Mouse (Mus musculus) thymus, adult 18-20 months (tissue): ENCODE results near the gene Gm49318.
A peak's percentile ranks its signal among the peaks of the same experiment; 100 is the strongest.

Experiments
- DNase-seq, 2 experiments: peaks; one replicate each; pipeline ENCODE4 v3.0.0; 2022; ENCODE audit warnings: mixed read lengths in 2 of 2

The Gm49318 gene

GRCm38 (mm10) chr9:22069881-22070553, 1.0 kb downstream of the Gm49318 start:
- no peak for DNase-seq

- DNase-seq, result no peak
These were observed 3.9 kb downstream of the Gm49318 start for GRCm38 (mm10) chr9:22067195-22067594.

GRCm38 (mm10) chr9:22066433-22066832, 4.6 kb downstream of the Gm49318 start:
- DNase-seq, result peak in 1 of 2 experiments; percentile 32

GRCm38 (mm10) chr9:22065642-22066041, 5.4 kb downstream of the Gm49318 start:
- DNase-seq, result no peak

GRCm38 (mm10) chr9:22064341-22064740, 6.7 kb downstream of the Gm49318 start:
- no peak for DNase-seq

- no peak for DNase-seq
These were observed 9.7 kb downstream of the Gm49318 start for GRCm38 (mm10) chr9:22061339-22061738.

GRCm38 (mm10) chr9:22058011-22058424, 13.0 kb downstream of the Gm49318 start:
- no peak for DNase-seq

GRCm38 (mm10) chr9:22057031-22057517, 14.0 kb downstream of the Gm49318 start:
- no peak for DNase-seq

GRCm38 (mm10) chr9:22056303-22056910, 14.7 kb downstream of the Gm49318 start:
- DNase-seq, result no peak

- DNase-seq, result no peak
These were observed 15.3 kb downstream of the Gm49318 start for GRCm38 (mm10) chr9:22055713-22056112.

GRCm38 (mm10) chr9:22054411-22055076, 16.5 kb downstream of the Gm49318 start:
- DNase-seq, result peak; percentile 48 to 67

GRCm38 (mm10) chr9:22053657-22054056, 17.4 kb downstream of the Gm49318 start:
- DNase-seq, result no peak

- no peak for DNase-seq
These were observed 19.2 kb downstream of the Gm49318 start, which contains the start of gene Elavl3 for GRCm38 (mm10) chr9:22051958-22052254. Gene Elavl3 (minus strand): TSS chr9:22052023.

- no peak for DNase-seq
These were observed 19.7 kb downstream of the Gm49318 start for GRCm38 (mm10) chr9:22051161-22051957.

GRCm38 (mm10) chr9:22050351-22050889, 20.6 kb downstream of the Gm49318 start:
- DNase-seq, result peak in 1 of 2 experiments; percentile 23

- DNase-seq, result no peak
These were observed 21.3 kb downstream of the Gm49318 start for GRCm38 (mm10) chr9:22049721-22050270.

- no peak for DNase-seq
These were observed 21.7 kb downstream of the Gm49318 start for GRCm38 (mm10) chr9:22049315-22049714.

GRCm38 (mm10) chr9:22047329-22047728, 23.7 kb downstream of the Gm49318 start:
- no peak for DNase-seq

- no peak for DNase-seq
These were observed 29.2 kb downstream of the Gm49318 start for GRCm38 (mm10) chr9:22041832-22042231.

- DNase-seq, result no peak
These were observed 33.2 kb downstream of the Gm49318 start for GRCm38 (mm10) chr9:22037826-22038225.

- no peak for DNase-seq
These were observed 35.6 kb downstream of the Gm49318 start for GRCm38 (mm10) chr9:22035300-22036044.

GRCm38 (mm10) chr9:22030386-22030785, 40.7 kb downstream of the Gm49318 start:
- no peak for DNase-seq
